Mouse (Mus musculus) ZHBTc4 (cell line): ENCODE data around the gene Map10.

Source experiments
- DNase-seq: peaks from one replicate; pipeline ENCODE4 v3.0.0-alpha.2; 2011; ENCODE audit warnings: low read depth, low spot score

Map10 gene

DNA sequence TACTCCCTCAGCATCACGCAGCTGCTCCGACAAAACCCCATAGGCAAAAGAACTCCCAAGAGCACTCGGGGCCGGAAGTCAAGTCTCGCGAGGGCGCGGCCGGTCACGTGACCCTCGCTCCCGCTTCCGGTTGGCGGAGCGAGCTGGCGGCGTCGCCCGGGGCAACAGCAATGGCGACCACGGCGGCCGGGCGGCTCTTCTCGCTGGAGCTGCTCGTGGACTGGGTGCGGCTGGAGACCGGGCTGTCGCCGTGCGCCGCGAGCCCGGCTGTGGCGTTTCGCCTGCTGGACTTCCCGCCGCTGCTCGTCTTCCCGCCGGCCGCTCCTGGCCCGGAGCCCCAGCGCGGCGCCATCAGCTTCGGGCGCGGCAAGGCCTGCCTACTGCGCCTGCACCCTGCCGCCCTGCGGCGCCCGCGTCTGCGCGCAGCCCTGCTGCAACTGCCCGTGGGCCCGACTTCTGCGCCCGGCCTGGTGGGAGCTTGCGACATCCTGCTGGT lies at the start of gene Map10:
TSS of gene Map10 (plus strand) at position 119 of the 496 bp plus-strand sequence.
- DNase-seq: peak; percentile 98

DNA sequence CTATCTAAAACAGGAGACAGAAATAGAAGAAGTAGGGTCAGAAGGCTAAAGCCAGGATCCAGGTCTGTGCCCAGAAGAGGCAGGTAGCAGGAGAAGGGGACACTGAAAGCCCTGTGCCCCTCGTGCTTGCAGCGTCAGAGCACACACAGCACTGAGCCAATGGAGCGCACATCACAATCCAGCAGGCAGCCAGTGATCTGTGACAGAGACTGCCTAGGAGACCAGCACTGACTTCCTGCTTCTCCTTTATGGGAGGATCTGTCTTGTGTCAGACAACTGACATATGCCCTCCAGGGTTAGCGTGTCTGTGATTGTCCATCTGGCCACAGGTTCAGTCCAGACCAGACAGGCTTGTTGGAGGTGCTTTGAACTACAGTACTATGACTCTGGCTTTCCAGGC lies 49.3 kb upstream of the Map10 start:
- peak; percentile 25 for DNase-seq

DNA sequence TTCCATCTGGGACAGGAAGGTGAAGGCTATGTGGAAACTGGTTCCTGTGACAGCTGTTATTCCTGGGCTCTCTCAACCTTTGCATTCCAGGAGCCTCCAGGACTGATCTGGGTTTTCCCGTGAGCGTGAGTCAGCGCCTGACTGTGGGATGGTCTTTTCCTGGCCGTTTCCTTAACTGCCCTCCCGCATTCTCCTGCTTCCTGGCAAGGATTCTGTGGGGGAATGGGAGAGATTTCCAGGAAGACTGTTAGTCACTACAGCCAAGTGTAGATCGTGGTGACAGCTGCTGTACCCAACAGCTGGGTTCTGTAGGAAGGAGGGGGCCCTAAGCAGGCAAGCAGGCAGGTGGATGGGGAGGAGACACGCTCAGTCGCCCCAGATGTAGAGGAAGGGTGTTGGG lies 45.3 kb upstream of the Map10 start:
- DNase-seq: no peak

- no peak for DNase-seq
Measured at GRCm38 (mm10) chr8:125626381-125626780, 43.2 kb upstream of the Map10 start.

GRCm38 (mm10) chr8:125628834-125629233 lies 40.8 kb upstream of the Map10 start:
- DNase-seq: no peak

DNA sequence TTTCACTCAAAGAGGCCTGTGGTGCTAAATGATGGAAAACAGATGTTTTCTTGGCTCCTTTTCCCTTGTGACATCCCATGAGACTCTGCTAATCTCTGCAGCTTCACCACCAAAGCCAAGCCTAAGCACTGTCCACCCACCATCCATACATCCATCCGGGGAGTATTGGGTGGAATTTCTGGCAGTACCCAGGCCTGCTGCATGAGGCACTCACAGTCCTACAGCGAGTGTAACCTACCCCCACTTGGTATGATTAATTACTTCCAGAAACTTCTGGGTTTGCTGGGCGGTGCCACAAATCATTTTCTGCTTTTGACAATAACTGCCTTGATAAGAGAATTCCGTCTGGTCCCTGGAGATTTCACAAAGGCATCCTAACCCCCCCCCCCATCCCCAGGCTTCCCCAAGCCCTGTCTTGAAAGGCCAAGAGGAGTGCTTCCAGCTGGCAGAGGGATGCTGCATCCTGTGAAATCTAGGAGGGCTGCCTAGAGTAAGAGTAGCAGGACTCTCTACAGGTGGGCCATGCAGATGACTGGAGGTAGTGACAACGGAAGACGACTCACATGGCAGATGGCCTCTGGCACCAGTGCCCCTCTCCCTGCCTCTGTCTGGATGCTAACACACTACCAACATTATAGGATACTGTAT lies 31.1 kb upstream of the Map10 start:
- DNase-seq: no peak

- no peak for DNase-seq
Measured at GRCm38 (mm10) chr8:125639631-125640030, 30.0 kb upstream of the Map10 start.

GRCm38 (mm10) chr8:125640766-125641165 lies 28.9 kb upstream of the Map10 start:
- no peak for DNase-seq

- DNase-seq: no peak
Measured at GRCm38 (mm10) chr8:125641808-125642207, 27.8 kb upstream of the Map10 start.

DNA sequence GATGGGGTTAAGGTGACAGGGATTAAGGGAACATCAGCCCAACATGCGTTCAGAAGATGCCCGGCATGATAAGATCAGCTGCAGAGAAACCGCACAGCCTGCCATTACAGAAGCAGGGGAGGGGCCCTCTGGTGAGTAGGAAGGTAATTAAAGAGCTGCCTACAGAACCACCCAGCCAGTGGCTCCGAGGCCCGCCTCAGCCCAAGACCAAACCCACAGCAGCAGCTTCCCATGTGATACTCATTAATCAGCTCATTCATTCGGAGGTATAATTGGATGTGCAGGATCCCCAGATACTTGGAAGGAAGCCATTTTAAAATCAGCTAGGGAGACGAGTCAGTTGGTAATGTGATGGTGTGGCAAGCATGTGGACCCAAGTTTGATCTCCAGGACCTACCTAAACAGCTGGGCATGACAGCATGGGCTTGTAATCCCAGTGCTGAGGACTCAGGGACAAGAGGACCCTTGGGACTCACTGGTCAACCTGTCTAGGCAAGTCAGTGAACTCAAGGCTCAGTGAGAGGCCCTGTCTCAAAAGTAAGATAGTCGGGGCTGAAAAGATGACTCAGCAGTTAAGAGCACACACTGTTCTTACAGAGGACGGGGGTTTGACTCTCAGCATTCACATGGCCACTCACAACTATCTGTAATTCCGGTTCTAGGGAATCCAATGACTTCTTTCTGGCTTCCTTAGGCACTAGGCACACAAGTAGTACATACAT lies 23.7 kb upstream of the Map10 start:
- no peak for DNase-seq

DNA sequence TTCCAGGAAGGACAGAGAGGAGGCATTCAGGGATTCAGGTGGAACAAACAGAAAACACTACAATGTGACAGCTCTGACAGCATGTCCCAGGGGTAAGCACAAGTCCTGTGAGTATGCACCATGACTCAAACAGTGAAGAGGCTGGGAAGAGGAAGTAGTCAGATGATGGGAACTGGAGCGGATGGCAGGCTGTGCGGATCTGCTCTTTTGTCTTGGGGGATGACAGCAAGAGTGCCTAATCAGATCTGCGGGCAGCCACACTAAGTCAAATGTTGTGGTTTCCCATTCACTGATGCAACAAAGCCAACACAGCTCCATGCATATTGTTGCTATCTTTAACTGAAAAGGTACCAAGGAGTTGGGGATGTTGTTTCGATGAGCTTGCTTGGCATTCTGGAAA lies 20.2 kb upstream of the Map10 start:
- DNase-seq: no peak

- DNase-seq: no peak
Measured at GRCm38 (mm10) chr8:125654821-125655220, 14.8 kb upstream of the Map10 start.

- no peak for DNase-seq
Measured at GRCm38 (mm10) chr8:125658508-125658907, 11.1 kb upstream of the Map10 start.

DNA sequence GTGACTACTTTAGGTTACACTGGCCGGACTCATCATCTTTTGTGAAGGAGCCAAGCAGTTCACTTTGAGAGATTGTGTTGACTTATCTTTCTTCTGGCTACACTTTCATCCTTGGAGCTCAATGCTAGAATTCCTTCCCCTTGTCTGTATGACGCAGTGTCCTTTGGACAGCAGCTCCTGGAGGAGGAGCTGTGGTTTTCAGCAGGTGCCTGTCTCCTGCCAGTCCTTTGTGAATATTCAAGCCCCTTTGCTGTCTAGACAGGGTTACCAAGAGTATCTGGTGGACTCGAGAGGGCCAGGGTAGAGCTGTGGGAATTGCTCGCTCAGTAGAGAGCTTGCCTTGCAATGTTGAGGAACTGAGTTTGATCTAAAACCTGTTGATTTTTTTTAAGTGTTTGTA lies 10.7 kb upstream of the Map10 start:
- no peak for DNase-seq

- no peak for DNase-seq
Measured at GRCm38 (mm10) chr8:125660397-125660796, 9.2 kb upstream of the Map10 start.

DNA sequence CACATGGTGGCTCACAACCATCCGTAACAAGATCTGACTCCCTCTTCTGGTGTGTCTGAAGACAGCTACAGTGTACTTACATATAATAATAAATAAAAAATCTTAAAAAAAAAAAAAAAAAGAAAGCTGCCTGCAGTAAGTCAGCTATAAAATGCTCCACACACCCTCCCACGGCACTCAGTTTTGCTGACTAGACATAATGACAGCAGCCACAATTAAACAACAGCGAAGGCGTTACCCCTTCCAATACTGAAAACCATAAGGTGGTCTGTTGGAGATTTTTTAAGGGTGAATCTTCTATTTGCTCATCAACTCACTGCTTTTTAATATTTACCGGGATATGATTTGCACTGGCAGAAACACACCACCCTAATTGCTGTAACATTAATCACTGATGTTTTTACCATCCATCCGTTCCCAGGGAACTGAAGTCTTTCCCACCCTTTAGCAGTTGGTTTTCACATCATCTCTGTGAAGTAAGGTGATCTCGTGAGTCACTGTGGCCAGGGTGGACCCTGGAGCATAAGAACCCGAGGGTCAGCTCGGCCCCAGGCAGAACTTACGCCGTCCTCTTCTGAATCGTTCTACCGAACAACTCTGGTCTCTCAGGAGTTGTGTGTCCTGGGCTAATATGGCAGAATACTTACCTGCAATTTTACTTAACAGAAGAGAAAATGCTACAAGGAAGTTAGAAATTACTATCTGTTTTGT lies 7.5 kb upstream of the Map10 start:
- no peak for DNase-seq

DNA sequence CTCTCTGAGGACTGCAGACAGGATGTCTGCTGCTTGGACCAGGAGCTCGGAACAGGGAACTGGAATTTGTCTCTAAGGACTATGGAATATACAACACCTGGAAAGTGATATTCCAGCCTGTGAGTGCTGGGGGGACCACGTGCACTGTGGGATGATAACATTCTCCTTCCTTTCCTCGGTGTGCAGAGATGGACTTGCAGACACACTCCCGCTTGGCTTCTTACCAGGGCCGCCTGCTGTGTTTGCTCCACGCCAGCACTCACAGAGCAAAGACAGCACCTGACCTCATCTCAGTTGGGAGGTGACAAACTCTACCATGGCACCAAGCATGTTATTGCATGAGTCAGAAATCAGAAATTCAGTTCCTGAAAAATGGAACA lies 7.0 kb upstream of the Map10 start:
- no peak for DNase-seq

- DNase-seq: peak; percentile 89
Measured at GRCm38 (mm10) chr8:125665183-125665875, 4.3 kb upstream of the Map10 start.

DNA sequence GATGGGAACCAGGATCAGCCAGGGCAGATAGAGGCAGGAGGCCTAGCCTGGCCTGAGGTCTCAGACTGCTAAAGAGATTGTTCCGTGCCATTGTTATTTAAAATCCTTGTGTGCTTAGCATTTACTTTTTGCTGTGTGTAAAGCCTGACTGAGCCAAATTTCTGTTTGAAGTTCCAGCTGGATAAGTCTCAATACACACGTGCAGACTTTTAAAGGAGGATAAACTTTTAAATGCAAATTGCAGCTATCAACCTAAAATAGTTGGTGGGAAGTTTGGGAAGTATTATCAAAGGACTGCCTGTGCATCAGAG lies 3.8 kb upstream of the Map10 start:
- DNase-seq: peak; percentile 91

- DNase-seq: peak; percentile 79
Measured at GRCm38 (mm10) chr8:125666201-125666600, 3.4 kb upstream of the Map10 start.

DNA sequence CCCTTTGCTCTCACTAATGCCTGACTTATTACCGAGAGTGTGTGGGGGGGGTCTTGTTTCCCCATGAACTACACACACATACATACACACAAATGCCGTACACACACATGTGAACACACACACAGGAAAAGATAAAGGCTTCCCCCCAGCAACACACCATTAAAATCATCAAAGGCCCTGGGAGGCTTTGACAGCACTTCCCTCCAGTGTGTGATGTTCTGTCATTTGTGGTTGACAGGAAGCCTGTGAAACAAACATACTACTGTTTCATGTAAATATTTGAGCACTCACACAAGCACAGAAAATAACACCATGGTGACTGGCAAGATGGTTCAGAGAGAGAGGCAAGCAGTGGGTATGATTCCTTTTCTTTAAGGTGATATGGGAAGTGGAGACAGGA lies 2.4 kb upstream of the Map10 start:
- no peak for DNase-seq

DNA sequence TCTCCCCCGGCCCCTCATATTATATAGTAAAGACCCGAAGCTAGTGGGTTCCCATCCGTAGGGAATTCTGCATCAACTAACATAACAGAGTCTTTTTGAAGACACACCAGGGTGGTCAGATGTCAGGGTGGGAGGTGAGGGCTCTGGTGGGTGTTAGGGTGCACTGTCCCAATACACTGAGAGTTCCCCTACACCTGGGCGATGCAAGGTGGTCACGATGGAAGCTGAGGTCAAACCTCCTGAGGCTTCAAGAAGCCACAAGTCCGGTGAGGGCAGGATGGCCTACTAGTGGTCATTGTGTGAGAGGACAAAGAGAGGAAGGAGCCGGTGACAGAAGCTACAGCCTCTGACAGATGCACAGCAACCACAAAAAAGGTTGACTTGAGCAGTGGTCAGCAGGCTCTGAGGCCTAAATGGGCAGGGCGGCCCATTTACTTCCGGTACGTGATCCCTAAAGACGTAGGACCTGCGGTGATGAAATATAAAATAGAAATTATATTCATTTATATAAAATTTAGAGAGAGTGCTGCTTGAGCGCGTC lies 389 bp upstream of the Map10 start:
- DNase-seq: no peak
